Mouse (Mus musculus): ENCODE data around the gene Gdap2.

Gdap2 gene

GRCm38 (mm10) chr3:100162315-100163105 is at the start of gene Gdap2, which contains the start of gene Wdr3:
Gene Gdap2, plus strand, starts transcription at chr3:100162381.
Gene Wdr3, minus strand, starts transcription at chr3:100162407.
- peak; percentile 96 for DNase-seq (ENCODE audit: low spot score)

GRCm38 (mm10) chr3:100118681-100119080 is 43.5 kb upstream of the Gdap2 start:
- DNase-seq (ENCODE audit: low spot score), result no peak

GRCm38 (mm10) chr3:100121961-100122360 is 40.2 kb upstream of the Gdap2 start:
- no peak for DNase-seq (ENCODE audit: low spot score)

- DNase-seq (ENCODE audit: low spot score), result no peak
Measured at GRCm38 (mm10) chr3:100122445-100122844, 39.7 kb upstream of the Gdap2 start.

- DNase-seq (ENCODE audit: low spot score), result no peak
Measured at GRCm38 (mm10) chr3:100160682-100161445, 1.3 kb upstream of the Gdap2 start.

GRCm38 (mm10) chr3:100161665-100162314 is 391 bp upstream of the Gdap2 start:
- no peak for DNase-seq (ENCODE audit: low spot score)

GRCm38 (mm10) chr3:100163556-100163955 is 1.4 kb downstream of the Gdap2 start:
- no peak for DNase-seq (ENCODE audit: low spot score)

- no peak for DNase-seq (ENCODE audit: low spot score)
Measured at GRCm38 (mm10) chr3:100164991-100165390, 2.8 kb downstream of the Gdap2 start.

- DNase-seq (ENCODE audit: low spot score), result peak; percentile 18
Measured at GRCm38 (mm10) chr3:100176031-100176430, 13.8 kb downstream of the Gdap2 start.

GRCm38 (mm10) chr3:100180471-100180870 is 18.3 kb downstream of the Gdap2 start:
- DNase-seq (ENCODE audit: low spot score), result no peak

GRCm38 (mm10) chr3:100189444-100189843 is 27.3 kb downstream of the Gdap2 start:
- DNase-seq (ENCODE audit: low spot score), result peak; percentile 65

GRCm38 (mm10) chr3:100189861-100190260 is 27.7 kb downstream of the Gdap2 start:
- no peak for DNase-seq (ENCODE audit: low spot score)

GRCm38 (mm10) chr3:100194210-100194609 is 32.0 kb downstream of the Gdap2 start:
- DNase-seq (ENCODE audit: low spot score), result no peak

GRCm38 (mm10) chr3:100201554-100201953 is 39.4 kb downstream of the Gdap2 start:
- peak; percentile 4 for DNase-seq (ENCODE audit: low spot score)

- no peak for DNase-seq (ENCODE audit: low spot score)
Measured at GRCm38 (mm10) chr3:100206973-100207372, 44.8 kb downstream of the Gdap2 start.

GRCm38 (mm10) chr3:100215469-100215868 is 53.3 kb downstream of the Gdap2 start:
- DNase-seq (ENCODE audit: low spot score), result no peak

- DNase-seq (ENCODE audit: low spot score), result no peak
Measured at GRCm38 (mm10) chr3:100225326-100225959, 63.3 kb downstream of the Gdap2 start.

- peak; percentile 5 for DNase-seq (ENCODE audit: low spot score)
Measured at GRCm38 (mm10) chr3:100227509-100227908, 65.3 kb downstream of the Gdap2 start.

- DNase-seq (ENCODE audit: low spot score), result no peak
Measured at GRCm38 (mm10) chr3:100228981-100229380, 66.8 kb downstream of the Gdap2 start.

GRCm38 (mm10) chr3:100236725-100237436 is 74.7 kb downstream of the Gdap2 start:
- no peak for DNase-seq (ENCODE audit: low spot score)

GRCm38 (mm10) chr3:100242230-100242629 is 80.0 kb downstream of the Gdap2 start:
- DNase-seq (ENCODE audit: low spot score), result peak; percentile 12

Measured in lung, postnatal 25 days (tissue).